Mouse (Mus musculus): ENCODE results near the gene Taok2. TPM values are rescaled to one million over a fixed set of nuclear protein-coding genes. Genes with fewer than 3 reads are reported as not detected.

The Taok2 gene
- 176 and 182 TPM in 2 replicates for polyA plus RNA-seq (2012)

DNA sequence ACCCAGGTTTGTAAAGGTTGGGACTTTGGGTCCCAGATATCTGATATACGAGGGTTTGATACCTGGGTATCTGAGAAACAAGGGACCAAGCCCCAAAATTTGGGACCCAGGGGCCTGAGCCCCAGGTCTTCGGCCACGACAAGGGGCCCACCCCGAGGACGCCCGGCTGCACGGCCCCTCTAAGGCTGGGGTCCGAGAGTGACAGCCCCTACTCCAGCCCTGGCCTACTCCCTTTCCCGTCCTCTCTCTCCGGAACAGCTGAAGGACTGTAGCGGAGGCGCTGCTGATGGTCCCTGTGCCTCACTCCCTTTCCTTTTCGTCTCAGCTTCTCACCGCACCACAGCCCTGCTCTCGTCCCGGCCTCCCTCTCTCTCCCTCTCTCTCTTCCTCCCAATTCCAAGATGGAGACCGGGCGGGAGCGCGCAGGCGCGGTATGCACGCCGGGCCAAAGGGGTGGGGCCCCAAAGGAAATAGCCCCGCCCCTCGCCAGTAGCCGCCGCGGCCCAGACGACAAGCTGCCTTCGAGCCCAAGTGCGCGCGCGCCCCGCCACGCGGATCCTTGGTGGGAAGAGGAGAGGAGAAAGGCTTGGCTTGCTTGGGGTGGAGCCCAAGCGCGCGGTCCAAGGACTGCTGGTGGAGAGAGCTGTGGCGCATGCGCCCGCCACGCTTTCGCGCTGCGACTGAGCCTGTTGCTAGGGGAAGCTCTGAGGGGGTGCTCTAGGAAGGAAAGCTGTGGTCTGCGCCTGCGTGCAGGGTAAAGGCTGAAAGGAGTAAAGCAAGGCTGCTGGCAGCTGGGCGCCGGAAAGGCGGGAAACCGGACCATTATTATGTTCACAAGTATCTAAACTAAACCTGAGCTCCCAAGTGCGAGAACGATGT is at the start of gene Taok2:
TSS of gene Taok2 (minus strand) at position 418 of the 879 bp plus-strand sequence.

DNA sequence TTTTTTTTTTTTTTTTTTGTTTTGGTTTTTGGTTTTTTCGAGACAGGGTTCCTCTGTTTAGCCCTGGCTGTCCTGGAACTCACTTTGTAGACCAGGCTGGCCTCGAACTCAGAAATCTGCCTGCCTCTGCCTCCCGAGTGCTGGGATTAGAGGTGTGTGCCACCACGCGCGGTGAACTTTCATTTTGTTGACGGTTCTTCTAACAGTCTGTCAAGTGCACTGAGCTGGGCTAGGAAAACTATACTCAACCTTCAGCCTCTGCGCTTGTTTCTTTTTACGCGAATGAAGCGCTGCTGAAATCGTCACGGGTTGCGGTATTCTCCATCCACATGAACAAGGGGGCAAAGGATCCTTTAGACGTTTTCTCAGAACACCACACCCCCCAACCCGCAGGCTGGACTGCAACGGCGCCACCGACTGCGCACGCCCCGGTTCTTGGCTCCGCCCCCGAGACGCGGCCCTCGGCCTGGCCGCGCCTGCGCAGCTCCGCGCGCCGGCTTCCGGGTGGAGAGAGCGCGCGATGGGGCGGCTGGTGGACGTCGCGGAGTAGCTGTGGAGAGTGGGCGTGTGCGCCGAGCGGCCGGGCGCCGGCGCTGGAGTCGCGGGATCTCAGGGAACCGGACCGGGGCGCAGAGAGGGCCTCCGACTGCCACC is 44.0 kb upstream of the Taok2 start, which contains the start of gene Kctd13:
TSS of gene Kctd13 (plus strand) at position 496 of the 654 bp plus-strand sequence.

DNA sequence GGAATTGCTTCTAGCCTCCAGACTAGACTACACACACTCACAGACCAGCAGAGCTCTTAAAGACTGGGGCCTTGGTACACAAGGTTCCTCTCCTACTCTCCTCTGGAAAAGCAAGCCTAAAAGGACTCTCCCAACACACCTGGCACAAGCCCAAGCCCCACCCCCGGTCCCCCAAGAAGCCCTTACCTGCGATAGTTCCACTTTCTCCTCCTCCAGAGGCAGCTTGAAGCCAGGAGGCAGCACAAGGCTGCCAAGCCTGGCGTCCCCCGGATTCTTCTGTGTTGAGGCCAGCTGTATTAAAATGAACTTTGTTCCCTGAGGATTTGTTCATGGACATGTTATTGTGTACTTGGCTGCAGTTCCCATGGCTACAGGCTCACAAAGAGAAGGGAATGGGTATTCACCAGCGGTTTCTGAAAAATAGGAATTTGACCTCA is 38.1 kb upstream of the Taok2 start, which contains the start of gene Tmem219:
TSS of gene Tmem219 (minus strand) at position 294 of the 437 bp plus-strand sequence.

DNA sequence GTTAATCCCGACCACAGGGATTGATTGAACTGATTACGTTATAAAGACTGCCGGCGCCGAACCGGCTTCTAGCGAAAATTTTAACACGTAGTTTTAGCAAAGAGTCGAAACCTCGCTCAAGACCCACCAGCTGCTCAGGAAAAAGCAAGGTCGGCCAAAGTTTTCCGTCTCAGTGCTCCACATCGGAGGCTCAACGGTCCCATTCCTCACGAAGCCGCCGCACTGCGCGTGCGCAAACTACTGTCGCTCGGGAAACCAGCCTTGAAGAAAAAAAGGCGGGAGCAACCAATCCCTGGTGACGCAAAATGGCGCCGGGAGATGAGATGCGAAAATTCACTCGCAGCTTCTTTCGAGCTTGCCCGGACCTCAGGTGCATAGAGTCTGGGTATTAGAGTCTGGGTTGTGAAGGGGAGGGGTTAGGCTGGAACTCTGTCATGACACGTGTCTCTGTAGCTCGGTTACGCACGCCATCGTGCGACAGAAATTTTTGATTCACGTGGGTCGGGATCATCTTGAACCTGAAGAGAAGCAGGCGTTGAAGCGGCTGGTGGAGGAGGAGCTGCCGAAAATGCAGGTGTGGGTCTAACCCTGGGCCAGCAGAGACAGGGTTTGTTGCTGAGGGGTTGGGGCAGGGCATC is 22.2 kb downstream of the Taok2 start, which contains the start of gene Ino80e:
TSS of gene Ino80e (minus strand) at position 231 of the 638 bp plus-strand sequence.

DNA sequence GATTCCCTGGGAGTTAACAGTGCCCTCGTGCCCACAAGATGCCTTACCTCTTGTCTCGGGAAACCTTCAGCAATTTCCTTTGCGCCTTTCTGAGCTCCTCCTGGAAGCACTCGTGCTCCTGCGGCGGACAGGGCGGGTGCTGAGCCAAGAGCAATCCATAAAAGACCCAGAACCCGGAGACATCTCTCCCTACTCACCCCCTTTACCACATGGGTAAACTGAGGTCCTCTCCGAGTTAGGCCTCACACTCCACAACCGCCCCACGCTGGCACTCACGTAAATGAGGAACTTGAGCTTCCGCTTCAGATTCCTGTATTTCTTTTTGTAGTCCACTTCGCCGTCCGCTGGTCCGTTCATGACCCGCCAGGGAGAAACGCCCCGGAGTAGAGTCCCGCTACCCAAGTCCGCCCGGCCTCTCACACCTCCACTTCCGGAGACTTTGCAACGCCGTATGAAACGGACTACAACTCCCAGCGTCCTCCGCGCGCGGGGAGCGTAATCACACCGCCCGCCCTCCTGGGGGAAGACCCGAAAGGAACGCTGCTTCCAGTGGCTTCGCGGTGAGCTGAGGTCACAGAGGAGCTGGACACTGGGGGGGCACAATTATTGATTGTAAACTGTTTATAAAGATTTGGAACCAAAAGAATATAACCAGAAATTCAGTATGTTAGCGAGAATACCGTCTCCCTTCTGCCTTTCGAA is 22.9 kb downstream of the Taok2 start, which contains the start of gene Hirip3:
TSS of gene Hirip3 (plus strand) at position 544 of the 702 bp plus-strand sequence.

DNA sequence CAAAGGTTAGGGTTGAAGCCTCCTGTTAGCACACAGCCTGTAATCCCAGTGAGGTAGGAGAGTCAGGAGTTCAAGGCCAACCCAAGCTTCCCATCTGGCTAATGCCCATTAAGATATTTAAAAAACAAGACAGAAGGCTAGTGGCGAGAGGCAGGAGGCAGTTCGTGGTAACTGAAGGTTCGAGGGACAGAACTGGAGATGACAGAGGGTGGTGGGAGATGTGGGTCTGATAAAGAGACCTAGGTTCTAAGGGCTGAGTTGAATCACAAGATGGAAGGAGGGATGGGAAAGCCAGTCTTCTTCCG is 37.4 kb downstream of the Taok2 start, which contains the start of gene Doc2a:
TSS of gene Doc2a (plus strand) at position 301 of the 305 bp plus-strand sequence.

DNA sequence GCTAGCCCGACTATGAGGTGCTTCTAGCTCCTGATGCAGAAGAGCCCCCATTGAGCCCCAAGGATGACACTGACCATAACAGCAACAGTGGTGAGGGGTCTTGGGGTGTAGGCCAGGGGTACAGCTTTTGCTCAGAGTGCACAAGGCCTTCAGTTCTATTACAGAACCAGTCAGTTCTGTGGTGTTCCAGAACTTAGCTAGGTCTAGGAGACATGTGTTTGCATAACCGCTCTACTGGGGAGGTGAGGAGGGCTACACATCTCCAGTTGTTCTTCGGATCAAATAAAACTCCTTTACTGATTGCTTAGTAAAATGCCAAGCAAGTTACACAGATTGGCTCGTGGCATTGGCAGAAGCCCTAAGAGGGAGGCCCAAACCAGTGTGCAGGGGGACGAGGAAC is 53.0 kb downstream of the Taok2 start, which contains the start of gene 4930451I11Rik:
TSS of gene 4930451I11Rik (minus strand) at position 101 of the 400 bp plus-strand sequence.

Other genes starting within 250 kb of the Taok2 start
- 88.3 and 96.1 TPM in 2 replicates for gene Sgf29, start 235.4 kb downstream of the Taok2 start, polyA plus RNA-seq (2012)
- 0.28 and 0.36 TPM in 2 replicates for gene Sult1a1, start 208.3 kb downstream of the Taok2 start, polyA plus RNA-seq (2012)
- gene Bola2, start 189.3 kb downstream of the Taok2 start, polyA plus RNA-seq (2012) = 283 and 326 TPM in 2 replicates
- 9.5 and 9.6 TPM in 2 replicates for gene Slx1b, start 188.9 kb downstream of the Taok2 start, polyA plus RNA-seq (2012)
- 681 and 813 TPM in 2 replicates for gene Coro1a, start 176.9 kb downstream of the Taok2 start, polyA plus RNA-seq (2012)
- gene Mapk3, start 125.1 kb downstream of the Taok2 start, polyA plus RNA-seq (2012) = 113 and 144 TPM in 2 replicates
- 5.5 and 8.6 TPM in 2 replicates for gene Gdpd3, start 118.4 kb downstream of the Taok2 start, polyA plus RNA-seq (2012)
- 159 and 169 TPM in 2 replicates for gene Ypel3, start 107.7 kb downstream of the Taok2 start, polyA plus RNA-seq (2012)
- gene Tbx6, start 103.2 kb downstream of the Taok2 start, polyA plus RNA-seq (2012) = 1.5 and 2.0 TPM in 2 replicates
- gene Ppp4c, start 92.2 kb downstream of the Taok2 start, polyA plus RNA-seq (2012) = 163 and 164 TPM in 2 replicates
- 0.24 and 0.80 TPM in 2 replicates for gene Fam57b, start 87.0 kb downstream of the Taok2 start, polyA plus RNA-seq (2012)
- not detected in 2 replicates for gene 4930451I11Rik, start 53.1 kb downstream of the Taok2 start, polyA plus RNA-seq (2012)
- gene Doc2a, start 37.3 kb downstream of the Taok2 start, polyA plus RNA-seq (2012) = 0.03 TPM in 1 of 2 replicates, not detected in the other
- 162 and 272 TPM in 2 replicates for gene Hirip3, start 22.7 kb downstream of the Taok2 start, polyA plus RNA-seq (2012)
- 655 and 810 TPM in 2 replicates for gene Ino80e, start 22.3 kb downstream of the Taok2 start, polyA plus RNA-seq (2012)
- gene Tmem219, start 38.2 kb upstream of the Taok2 start, polyA plus RNA-seq (2012) = 46.0 and 48.8 TPM in 2 replicates
- gene Kctd13, start 44.2 kb upstream of the Taok2 start, polyA plus RNA-seq (2012) = 24.7 and 27.7 TPM in 2 replicates
- 0.35 TPM in 1 of 2 replicates, not detected in the other for gene Asphd1, start 64.9 kb upstream of the Taok2 start, polyA plus RNA-seq (2012)
- gene Sez6l2, start 65.9 kb upstream of the Taok2 start, polyA plus RNA-seq (2012) = 1.5 and 2.1 TPM in 2 replicates
- 127 and 143 TPM in 2 replicates for gene Cdipt, start 91.2 kb upstream of the Taok2 start, polyA plus RNA-seq (2012)
- gene Cdiptos, start 91.4 kb upstream of the Taok2 start, polyA plus RNA-seq (2012) = 0.74 and 0.75 TPM in 2 replicates
- 25.1 and 28.0 TPM in 2 replicates for gene Mvp, start 129.9 kb upstream of the Taok2 start, polyA plus RNA-seq (2012)
- 9.4 TPM in 1 of 2 replicates, not detected in the other for gene Pagr1b, start 131.8 kb upstream of the Taok2 start, polyA plus RNA-seq (2012)
- 67.0 and 68.3 TPM in 2 replicates for gene Pagr1a, start 132.6 kb upstream of the Taok2 start, polyA plus RNA-seq (2012)
- 146 and 149 TPM in 2 replicates for gene Gm42742, start 136.4 kb upstream of the Taok2 start, polyA plus RNA-seq (2012)
- gene Prrt2, start 136.5 kb upstream of the Taok2 start, polyA plus RNA-seq (2012) = 0.61 and 0.66 TPM in 2 replicates
- 845 and 941 TPM in 2 replicates for gene Maz, start 142.3 kb upstream of the Taok2 start, polyA plus RNA-seq (2012)
- 29.9 and 30.8 TPM in 2 replicates for gene Kif22, start 157.8 kb upstream of the Taok2 start, polyA plus RNA-seq (2012)
- gene Zg16, start 202.6 kb upstream of the Taok2 start, polyA plus RNA-seq (2012) = 0.86 and 0.89 TPM in 2 replicates
- 106 and 120 TPM in 2 replicates for gene AI467606, start 206.7 kb upstream of the Taok2 start, polyA plus RNA-seq (2012)
- gene Qprt, start 237.5 kb upstream of the Taok2 start, polyA plus RNA-seq (2012) = 1.9 and 3.5 TPM in 2 replicates

Measured in megakaryocyte-erythroid progenitor cell, adult 5 weeks (primary cell).